Mouse (Mus musculus): ENCODE measurements around the gene Ddhd1. TPM values are rescaled to one million over a fixed set of nuclear protein-coding genes. Genes with fewer than 3 reads are reported as not detected.

Ddhd1 gene
- polyA plus RNA-seq, 1 experiment from 2014 or later: 34.1 TPM

- Histone ChIP-seq H3K27me3 (ENCODE audit: control insufficient read depth, insufficient read depth, low read length) (no peaks in the 10 kb centered on the region), H3K36me3 (ENCODE audit: control insufficient read depth, insufficient read depth, low read length) (peaks cover 28% of the 10 kb centered on the region; the same call in 1 of the 2 replicates), H3K9ac (replicated peaks; ENCODE audit: low read depth, low read length) (no peak overlapping the region), H3K27ac (ENCODE audit: low read depth, low read length) (no peak overlapping the region), H3K4me1 (ENCODE audit: control insufficient read depth, insufficient read depth, low read length) (no peaks in the 10 kb centered on the region), H3K9me3 (ENCODE audit: control insufficient read depth, low read length) (no peaks in the 10 kb centered on the region), H3K4me3 (ENCODE audit: low read depth, low read length) (no peak overlapping the region), H3K4me2 (ENCODE audit: low read depth, low read length) (no peak overlapping the region)
- 88% methylated on average over 6 of the region's 6 CpGs for WGBS
- no peak for ATAC-seq (ENCODE audit: low read depth)
These were observed 43.5 kb downstream of the Ddhd1 start for GRCm38 (mm10) chr14:45614406-45614805.

GRCm38 (mm10) chr14:45611654-45612053, 46.3 kb downstream of the Ddhd1 start:
- H3K4me2 ChIP-seq (ENCODE audit: low read depth, low read length): no peak overlapping the region
- no peak for ATAC-seq (ENCODE audit: low read depth)
- no peaks in the 10 kb centered on the region for H3K27me3 ChIP-seq (ENCODE audit: control insufficient read depth, insufficient read depth, low read length)
- no peaks in the 10 kb centered on the region for H3K4me1 ChIP-seq (ENCODE audit: control insufficient read depth, insufficient read depth, low read length)
- H3K4me3 ChIP-seq (ENCODE audit: low read depth, low read length): no peak overlapping the region
- H3K27ac ChIP-seq (ENCODE audit: low read depth, low read length): no peak overlapping the region
- WGBS: 90% methylated on average over 7 of the region's 7 CpGs
- H3K9ac ChIP-seq (replicated peaks; ENCODE audit: low read depth, low read length): no peak overlapping the region
- H3K9me3 ChIP-seq (ENCODE audit: control insufficient read depth, low read length): no peaks in the 10 kb centered on the region
- peaks cover 34% of the 10 kb centered on the region; the same call in 1 of the 2 replicates for H3K36me3 ChIP-seq (ENCODE audit: control insufficient read depth, insufficient read depth, low read length)

GRCm38 (mm10) chr14:45602002-45602401, 55.9 kb downstream of the Ddhd1 start:
- Histone ChIP-seq H3K4me1 (ENCODE audit: control insufficient read depth, insufficient read depth, low read length) (no peaks in the 10 kb centered on the region), H3K4me2 (ENCODE audit: low read depth, low read length) (no peak overlapping the region), H3K27ac (ENCODE audit: low read depth, low read length) (no peak overlapping the region), H3K9ac (replicated peaks; ENCODE audit: low read depth, low read length) (no peak overlapping the region), H3K36me3 (ENCODE audit: control insufficient read depth, insufficient read depth, low read length) (peaks cover 23% of the 10 kb centered on the region; the same call in 1 of the 2 replicates), H3K4me3 (ENCODE audit: low read depth, low read length) (no peak overlapping the region), H3K27me3 (ENCODE audit: control insufficient read depth, insufficient read depth, low read length) (no peaks in the 10 kb centered on the region), H3K9me3 (ENCODE audit: control insufficient read depth, low read length) (no peaks in the 10 kb centered on the region)
- ATAC-seq (ENCODE audit: low read depth): peak; percentile 67; the same call in 1 of the 2 replicates
- 56% methylated on average over 3 of the region's 3 CpGs for WGBS

- H3K4me1 ChIP-seq (ENCODE audit: control insufficient read depth, insufficient read depth, low read length): no peaks in the 10 kb centered on the region
- H3K27ac ChIP-seq (ENCODE audit: low read depth, low read length): peak overlapping the region; percentile 64; the same call in 1 of the 2 replicates
- H3K9ac ChIP-seq (replicated peaks; ENCODE audit: low read depth, low read length): no peak overlapping the region
- no peaks in the 10 kb centered on the region for H3K27me3 ChIP-seq (ENCODE audit: control insufficient read depth, insufficient read depth, low read length)
- H3K4me2 ChIP-seq (ENCODE audit: low read depth, low read length): no peak overlapping the region
- H3K4me3 ChIP-seq (ENCODE audit: low read depth, low read length): no peak overlapping the region
- H3K36me3 ChIP-seq (ENCODE audit: control insufficient read depth, insufficient read depth, low read length): peaks cover 28% of the 10 kb centered on the region; the same call in 1 of the 2 replicates
- H3K9me3 ChIP-seq (ENCODE audit: control insufficient read depth, low read length): no peaks in the 10 kb centered on the region
- peak; percentile 84; the same call in 1 of the 2 replicates for ATAC-seq (ENCODE audit: low read depth)
- 83% methylated on average over 9 of the region's 9 CpGs for WGBS
These were observed 57.4 kb downstream of the Ddhd1 start for GRCm38 (mm10) chr14:45600587-45600986.

GRCm38 (mm10) chr14:45597855-45598254, 60.1 kb downstream of the Ddhd1 start:
- H3K36me3 ChIP-seq (ENCODE audit: control insufficient read depth, insufficient read depth, low read length): peaks cover 30% of the 10 kb centered on the region; the same call in 1 of the 2 replicates
- ATAC-seq (ENCODE audit: low read depth): no peak
- no peak overlapping the region for H3K9ac ChIP-seq (replicated peaks; ENCODE audit: low read depth, low read length)
- 86% methylated on average over 8 of the region's 8 CpGs for WGBS
- H3K4me1 ChIP-seq (ENCODE audit: control insufficient read depth, insufficient read depth, low read length): no peaks in the 10 kb centered on the region
- H3K4me2 ChIP-seq (ENCODE audit: low read depth, low read length): no peak overlapping the region
- no peak overlapping the region for H3K4me3 ChIP-seq (ENCODE audit: low read depth, low read length)
- no peaks in the 10 kb centered on the region for H3K9me3 ChIP-seq (ENCODE audit: control insufficient read depth, low read length)
- H3K27ac ChIP-seq (ENCODE audit: low read depth, low read length): no peak overlapping the region
- H3K27me3 ChIP-seq (ENCODE audit: control insufficient read depth, insufficient read depth, low read length): no peaks in the 10 kb centered on the region

- H3K4me2 ChIP-seq (ENCODE audit: low read depth, low read length): no peak overlapping the region
- H3K36me3 ChIP-seq (ENCODE audit: control insufficient read depth, insufficient read depth, low read length): peaks cover 27% of the 10 kb centered on the region; the same call in 1 of the 2 replicates
- 95% methylated on average over 6 of the region's 6 CpGs for WGBS
- ATAC-seq (ENCODE audit: low read depth): no peak
- no peak overlapping the region for H3K4me3 ChIP-seq (ENCODE audit: low read depth, low read length)
- H3K4me1 ChIP-seq (ENCODE audit: control insufficient read depth, insufficient read depth, low read length): no peaks in the 10 kb centered on the region
- H3K27ac ChIP-seq (ENCODE audit: low read depth, low read length): no peak overlapping the region
- H3K9me3 ChIP-seq (ENCODE audit: control insufficient read depth, low read length): no peaks in the 10 kb centered on the region
- H3K27me3 ChIP-seq (ENCODE audit: control insufficient read depth, insufficient read depth, low read length): no peaks in the 10 kb centered on the region
- H3K9ac ChIP-seq (replicated peaks; ENCODE audit: low read depth, low read length): no peak overlapping the region
These were observed 64.7 kb downstream of the Ddhd1 start for GRCm38 (mm10) chr14:45593261-45593660.

- Histone ChIP-seq H3K9me3 (ENCODE audit: control insufficient read depth, low read length) (no peaks in the 10 kb centered on the region), H3K4me1 (ENCODE audit: control insufficient read depth, insufficient read depth, low read length) (no peaks in the 10 kb centered on the region), H3K27me3 (ENCODE audit: control insufficient read depth, insufficient read depth, low read length) (no peaks in the 10 kb centered on the region), H3K36me3 (ENCODE audit: control insufficient read depth, insufficient read depth, low read length) (no peaks in the 10 kb centered on the region), H3K27ac (ENCODE audit: low read depth, low read length) (no peak overlapping the region), H3K9ac (replicated peaks; ENCODE audit: low read depth, low read length) (no peak overlapping the region), H3K4me3 (ENCODE audit: low read depth, low read length) (no peak overlapping the region), H3K4me2 (ENCODE audit: low read depth, low read length) (no peak overlapping the region)
- WGBS: 74% methylated on average over 7 of the region's 7 CpGs
- no peak for ATAC-seq (ENCODE audit: low read depth)
These were observed 69.5 kb downstream of the Ddhd1 start for GRCm38 (mm10) chr14:45588403-45588802.

- H3K9me3 ChIP-seq (ENCODE audit: control insufficient read depth, low read length): no peaks in the 10 kb centered on the region
- no peak overlapping the region for H3K9ac ChIP-seq (replicated peaks; ENCODE audit: low read depth, low read length)
- H3K27me3 ChIP-seq (ENCODE audit: control insufficient read depth, insufficient read depth, low read length): no peaks in the 10 kb centered on the region
- no peak overlapping the region for H3K4me2 ChIP-seq (ENCODE audit: low read depth, low read length)
- 88% methylated on average over 6 of the region's 6 CpGs for WGBS
- ATAC-seq (ENCODE audit: low read depth): no peak
- H3K4me1 ChIP-seq (ENCODE audit: control insufficient read depth, insufficient read depth, low read length): no peaks in the 10 kb centered on the region
- no peak overlapping the region for H3K4me3 ChIP-seq (ENCODE audit: low read depth, low read length)
- H3K27ac ChIP-seq (ENCODE audit: low read depth, low read length): peak overlapping the region; percentile 22; the same call in 1 of the 2 replicates
- H3K36me3 ChIP-seq (ENCODE audit: control insufficient read depth, insufficient read depth, low read length): no peaks in the 10 kb centered on the region
These were observed 70.4 kb downstream of the Ddhd1 start for GRCm38 (mm10) chr14:45587536-45587935.

GRCm38 (mm10) chr14:45583494-45584027, 74.4 kb downstream of the Ddhd1 start:
- H3K27ac ChIP-seq (ENCODE audit: low read depth, low read length): no peak overlapping the region
- H3K9me3 ChIP-seq (ENCODE audit: control insufficient read depth, low read length): no peaks in the 10 kb centered on the region
- no peak overlapping the region for H3K4me2 ChIP-seq (ENCODE audit: low read depth, low read length)
- H3K9ac ChIP-seq (replicated peaks; ENCODE audit: low read depth, low read length): no peak overlapping the region
- no peaks in the 10 kb centered on the region for H3K4me1 ChIP-seq (ENCODE audit: control insufficient read depth, insufficient read depth, low read length)
- H3K27me3 ChIP-seq (ENCODE audit: control insufficient read depth, insufficient read depth, low read length): no peaks in the 10 kb centered on the region
- H3K4me3 ChIP-seq (ENCODE audit: low read depth, low read length): no peak overlapping the region
- 67% methylated on average over 8 of the region's 8 CpGs for WGBS
- no peaks in the 10 kb centered on the region for H3K36me3 ChIP-seq (ENCODE audit: control insufficient read depth, insufficient read depth, low read length)
- ATAC-seq (ENCODE audit: low read depth): no peak
